ENCODE assay signal across 8 mouse cellular contexts in the genomic region with DNA sequence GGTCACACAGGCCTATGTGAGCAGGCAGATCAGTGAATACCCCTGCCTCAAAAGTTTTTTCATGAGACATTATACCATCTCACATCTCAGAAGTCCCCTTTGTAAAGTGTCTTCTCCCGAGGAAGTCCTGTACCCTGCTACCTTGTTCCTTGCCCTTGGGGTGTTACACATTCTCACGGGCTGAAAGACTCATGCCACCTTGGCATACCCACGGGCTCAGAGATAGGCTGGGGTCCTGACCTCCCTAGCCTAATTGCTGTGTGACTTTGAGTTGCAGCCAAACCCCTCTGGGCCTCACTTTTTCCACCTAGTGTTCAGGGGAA. TPM values are rescaled to one million over a fixed set of nuclear protein-coding genes. Genes with fewer than 3 reads are reported as not detected.
DNase-seq lines count a peak whose midpoint lies in the region; ATAC-seq and TF ChIP-seq lines count a peak whose summit lies in the region.

No protein-coding gene starts in this region.

- no peaks in the 10 kb centered on the region for H3K79me2 ChIP-seq in myocyte (ENCODE audit: control insufficient read depth, insufficient read depth)

- no peaks in the 10 kb centered on the region for H3K27me3 ChIP-seq in embryonic facial prominence, embryonic 13.5 days
- H3K27me3 ChIP-seq in intestine, embryonic 15.5 days (replicated peaks): no peaks in the 10 kb centered on the region
- H3K27me3 ChIP-seq in myocyte (ENCODE audit: control insufficient read depth, insufficient read depth, insufficient read length): no peaks in the 10 kb centered on the region

- peak overlapping the region; percentile 88 for H3K9ac ChIP-seq in embryonic facial prominence, embryonic 13.5 days
- peak overlapping the region; percentile 70 for H3K9ac ChIP-seq in intestine, embryonic 15.5 days

- ATAC-seq in embryonic facial prominence, embryonic 13.5 days (ENCODE audit: insufficient number of reproducible peaks, insufficient read depth, low FRiP score, low TSS enrichment, low read depth): no peak
- peak; percentile 16 for ATAC-seq in intestine, embryonic 15.5 days
- no peak for ATAC-seq in cerebellum, adult (ENCODE audit: insufficient number of reproducible peaks, low FRiP score, low TSS enrichment)

- H3K36me3 ChIP-seq in embryonic facial prominence, embryonic 13.5 days: no peaks in the 10 kb centered on the region
- no peaks in the 10 kb centered on the region for H3K36me3 ChIP-seq in intestine, embryonic 15.5 days
- no peaks in the 10 kb centered on the region for H3K36me3 ChIP-seq in myocyte (ENCODE audit: control insufficient read depth, insufficient read depth)

- peaks cover 18% of the 10 kb centered on the region for H3K4me1 ChIP-seq in embryonic facial prominence, embryonic 13.5 days
- peaks cover 13% of the 10 kb centered on the region; the same call in 1 of the 2 replicates for H3K4me1 ChIP-seq in intestine, embryonic 15.5 days (replicated peaks)

- no peak for TF ChIP-seq CTCF in left cerebral cortex, adult 2 months (IDR thresholded peaks at IDR 0.05)

- peak overlapping the region; percentile 69 for H3K4me3 ChIP-seq in left cerebral cortex, adult 2 months
- peak overlapping the region; percentile 65 for H3K4me3 ChIP-seq in embryonic facial prominence, embryonic 13.5 days
- peak overlapping the region; percentile 63 for H3K4me3 ChIP-seq in intestine, embryonic 15.5 days (replicated peaks)
- peak overlapping the region; percentile 31 for H3K4me3 ChIP-seq in myocyte

- WGBS in embryonic facial prominence, embryonic 13.5 days: 13% methylated on average over 3 of the region's 3 CpGs
- WGBS in intestine, embryonic 15.5 days: 33% methylated on average over 3 of the region's 3 CpGs

- H3K27ac ChIP-seq in left cerebral cortex, adult 2 months: peak overlapping the region; percentile 97
- peak overlapping the region; percentile 44; the same call in 1 of the 2 replicates for H3K27ac ChIP-seq in embryonic facial prominence, embryonic 13.5 days
- H3K27ac ChIP-seq in intestine, embryonic 15.5 days: no peak overlapping the region; the same call in 1 of the 2 replicates

- no peak for DNase-seq in left cerebral cortex, adult 2 months (ENCODE audit: extremely low spot score in 1 of 2, low spot score in 2 of 2)
- DNase-seq in left cerebral cortex, postnatal 25 days (ENCODE audit: low spot score in 2 of 2): no peak
- DNase-seq in gastrocnemius, postnatal 36 days: no peak
- DNase-seq in layer of hippocampus, postnatal 36 days: no peak

- no peaks in the 10 kb centered on the region for H3K9me3 ChIP-seq in embryonic facial prominence, embryonic 13.5 days
- no peaks in the 10 kb centered on the region for H3K9me3 ChIP-seq in intestine, embryonic 15.5 days

- intact Hi-C loops in left cerebral cortex, adult 2 months (cut with DNase I): no loop called here
- intact Hi-C loops in left cerebral cortex, postnatal 25 days (cut with DNase I): no loop called here
- intact Hi-C loops in gastrocnemius, postnatal 36 days (cut with DNase I): no loop called here

- peak overlapping the region; percentile 22 for H3ac ChIP-seq in myocyte (ENCODE audit: control insufficient read depth, insufficient read length)

- H3K4me2 ChIP-seq in embryonic facial prominence, embryonic 13.5 days: peak overlapping the region; percentile 90
- H3K4me2 ChIP-seq in intestine, embryonic 15.5 days (replicated peaks): peak overlapping the region; percentile 95
- H3K4me2 ChIP-seq in myocyte (ENCODE audit: low read depth): peak overlapping the region; percentile 85

- no peak for TF ChIP-seq POLR2A in myocyte (IDR thresholded peaks at IDR 0.05; ENCODE audit: insufficient read length, low read depth)

TF ChIP-seq in myocyte, 11 proteins besides CTCF, POLR2A, EP300 and RAD21:
- no peak for TF ChIP-seq MAX (IDR thresholded peaks at IDR 0.05; ENCODE audit: low read depth)
- TF ChIP-seq E2F4 (IDR thresholded peaks at IDR 0.05; ENCODE audit: insufficient read depth): no peak
- TF ChIP-seq SRF (IDR thresholded peaks at IDR 0.05; ENCODE audit: control insufficient read depth, insufficient read length, low read depth): no peak
- no peak for TF ChIP-seq TCF3 (IDR thresholded peaks at IDR 0.05; ENCODE audit: insufficient read length, low read depth)

RNA-seq across cellular contexts. Expression of gene Nr4a1, which starts 0.5 kb away (rescaled TPM):
- total RNA-seq in left cerebral cortex, adult 2 months (2021): 100 to 1,000 TPM; 155 to 210 TPM
- 100 to 1,000 TPM; 111 to 133 TPM for total RNA-seq in left cerebral cortex, postnatal 25 days (2021)
- 9.1 and 9.5 TPM in 2 replicates for polyA plus RNA-seq in embryonic facial prominence, embryonic 13.5 days (2015; fragmentation: Nextera tagmentation; extraction: Ambion mirVana)
- polyA plus RNA-seq in intestine, embryonic 15.5 days (2015; fragmentation: Nextera tagmentation; extraction: Ambion mirVana): 7.9 and 8.9 TPM in 2 replicates
- polyA plus RNA-seq in myocyte (2012; fragmentation: generic; extraction: Trizol): 15.3 TPM
- 100 to 1,000 TPM; 152 to 202 TPM for total RNA-seq in gastrocnemius, postnatal 36 days (2021)
- total RNA-seq in layer of hippocampus, postnatal 36 days (2021): 10 to 100 TPM; 53.8 to 63.8 TPM

RNA-seq across cellular contexts. Expression of gene Grasp, which starts 29.5 kb away (rescaled TPM):
- total RNA-seq in left cerebral cortex, adult 2 months (2021): 100 to 1,000 TPM in 1 of 2 experiments, 10 to 100 TPM in 1; 89.7 to 107 TPM
- 10 to 100 TPM; 84.2 to 95.8 TPM for total RNA-seq in left cerebral cortex, postnatal 25 days (2021)
- 7.4 and 8.0 TPM in 2 replicates for polyA plus RNA-seq in embryonic facial prominence, embryonic 13.5 days (2015; fragmentation: Nextera tagmentation; extraction: Ambion mirVana)
- 3.9 and 4.8 TPM in 2 replicates for polyA plus RNA-seq in intestine, embryonic 15.5 days (2015; fragmentation: Nextera tagmentation; extraction: Ambion mirVana)
- polyA plus RNA-seq in myocyte (2012; fragmentation: generic; extraction: Trizol): 11.0 TPM
- 1 to 10 TPM; 5.7 to 6.3 TPM for total RNA-seq in gastrocnemius, postnatal 36 days (2021)
- total RNA-seq in layer of hippocampus, postnatal 36 days (2021): 10 to 100 TPM; 68.7 to 70.3 TPM

RNA-seq across cellular contexts. Expression of gene Atg101, which starts 30.5 kb away (rescaled TPM):
- total RNA-seq in left cerebral cortex, adult 2 months (2021): 10 to 100 TPM; 41.9 to 44.5 TPM
- 10 to 100 TPM; 40.3 to 43.6 TPM for total RNA-seq in left cerebral cortex, postnatal 25 days (2021)
- 65.9 and 68.4 TPM in 2 replicates for polyA plus RNA-seq in embryonic facial prominence, embryonic 13.5 days (2015; fragmentation: Nextera tagmentation; extraction: Ambion mirVana)
- 61.1 and 62.0 TPM in 2 replicates for polyA plus RNA-seq in intestine, embryonic 15.5 days (2015; fragmentation: Nextera tagmentation; extraction: Ambion mirVana)
- polyA plus RNA-seq in myocyte (2012; fragmentation: generic; extraction: Trizol): 110 TPM
- 10 to 100 TPM; 30.6 to 32.6 TPM for total RNA-seq in gastrocnemius, postnatal 36 days (2021)
- total RNA-seq in layer of hippocampus, postnatal 36 days (2021): 10 to 100 TPM; 48.8 to 49.5 TPM

RNA-seq across cellular contexts. Expression of gene 6030408B16Rik, which starts 39.5 kb away (rescaled TPM):
- total RNA-seq in left cerebral cortex, adult 2 months (2021): under 1 TPM; 0.30 to 0.41 TPM
- not detected for total RNA-seq in left cerebral cortex, postnatal 25 days (2021)
- 0.56 and 0.60 TPM in 2 replicates for polyA plus RNA-seq in embryonic facial prominence, embryonic 13.5 days (2015; fragmentation: Nextera tagmentation; extraction: Ambion mirVana)
- 4.1 TPM in 2 replicates for polyA plus RNA-seq in intestine, embryonic 15.5 days (2015; fragmentation: Nextera tagmentation; extraction: Ambion mirVana)
- 0.16 TPM for polyA plus RNA-seq in myocyte (2012; fragmentation: generic; extraction: Trizol)
- under 1 TPM; 0.23 to 0.44 TPM for total RNA-seq in gastrocnemius, postnatal 36 days (2021)
- total RNA-seq in layer of hippocampus, postnatal 36 days (2021): under 1 TPM; 0.20 to 0.30 TPM

Comparison
In these comparisons a context has a peak if more than half of its experiments do, and no peak if none do; other contexts are left out.
1. RNA of gene Grasp, which starts 29.5 kb away (total RNA-seq): 89.7 to 107 TPM in left cerebral cortex, adult 2 months, 84.2 to 95.8 TPM in left cerebral cortex, postnatal 25 days and 68.7 to 70.3 TPM in layer of hippocampus, postnatal 36 days; 5.7 to 6.3 TPM in gastrocnemius, postnatal 36 days; every median in the first group is over 4 times any median in the second.
2. Peak in every context shown above with its lines, with median percentiles within 50 percentile points of each other: H3K4me3 ChIP-seq and H3K4me2 ChIP-seq.